Comparison of ENCODE assay signal across 8 mouse cellular contexts in the genomic region with DNA sequence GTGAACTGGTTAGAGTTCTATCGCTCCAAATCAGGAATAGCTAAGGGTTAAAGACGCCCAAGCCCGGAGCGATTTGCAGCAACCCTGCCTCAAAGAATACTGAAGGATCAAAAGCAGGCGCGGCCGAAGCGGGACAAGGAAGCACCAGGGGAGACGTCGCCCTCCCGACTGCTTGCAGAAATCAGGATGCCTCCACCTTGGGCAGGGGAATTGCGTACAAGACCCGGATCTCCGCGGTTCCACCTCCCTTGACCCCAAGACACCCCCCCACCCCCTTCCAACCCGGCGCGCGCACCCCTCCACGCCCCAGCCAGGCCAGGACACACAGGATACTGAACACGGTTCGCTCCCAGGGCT. TPM values are rescaled to one million over a fixed set of nuclear protein-coding genes. Genes with fewer than 3 reads are reported as not detected.
DNase-seq lines count a peak whose midpoint lies in the region; ATAC-seq lines count a peak whose summit lies in the region.

No protein-coding gene starts in this region.

- peak overlapping the region; percentile 88 for H3K27ac ChIP-seq in hindbrain, embryonic 16.5 days (ENCODE audit: low read depth, low read length)
- peak overlapping the region; percentile 85 for H3K27ac ChIP-seq in midbrain, embryonic 16.5 days (ENCODE audit: low read length)

- DNase-seq in cerebellum, postnatal 10 days: no peak
- DNase-seq in ovary, postnatal 10 days (ENCODE audit: low spot score): peak; percentile 36
- no peak for DNase-seq in ovary, postnatal 36 days (ENCODE audit: low spot score)
- DNase-seq in cerebellum, postnatal 4 days (ENCODE audit: low spot score in 2 of 2): no peak
- no peak for DNase-seq in gastrocnemius, adult 18-20 months (ENCODE audit: low spot score)

- WGBS in hindbrain, embryonic 16.5 days: under 1% methylated on average over 21 of the region's 22 CpGs
- 0% methylated on average over 17 of the region's 22 CpGs for WGBS in midbrain, embryonic 16.5 days

- peak overlapping the region; percentile 85 for H3K9ac ChIP-seq in hindbrain, embryonic 16.5 days (ENCODE audit: low read depth, low read length)
- H3K9ac ChIP-seq in midbrain, embryonic 16.5 days (ENCODE audit: low read depth, low read length): peak overlapping the region; percentile 84

- H3K36me3 ChIP-seq in hindbrain, embryonic 16.5 days (ENCODE audit: control insufficient read depth, insufficient read depth, low read length): no peaks in the 10 kb centered on the region
- no peaks in the 10 kb centered on the region for H3K36me3 ChIP-seq in midbrain, embryonic 16.5 days (ENCODE audit: control insufficient read depth, insufficient read depth, low read length)

- H3K4me1 ChIP-seq in hindbrain, embryonic 16.5 days (ENCODE audit: control insufficient read depth, insufficient read depth, low read depth, low read length): peaks cover 13% of the 10 kb centered on the region
- H3K4me1 ChIP-seq in midbrain, embryonic 16.5 days (ENCODE audit: control insufficient read depth, insufficient read depth, low read length): peaks cover 23% of the 10 kb centered on the region

- H3K4me3 ChIP-seq in hindbrain, embryonic 16.5 days (ENCODE audit: low read length): peak overlapping the region; percentile 74
- peak overlapping the region; percentile 75 for H3K4me3 ChIP-seq in midbrain, embryonic 16.5 days (ENCODE audit: low read depth, low read length)

- H3K9me3 ChIP-seq in hindbrain, embryonic 16.5 days (ENCODE audit: control insufficient read depth, low read length): no peaks in the 10 kb centered on the region
- H3K9me3 ChIP-seq in midbrain, embryonic 16.5 days (replicated peaks; ENCODE audit: control insufficient read depth, low read length, poor library complexity, severe bottlenecking): no peaks in the 10 kb centered on the region

- peak overlapping the region; percentile 62 for H3K4me2 ChIP-seq in hindbrain, embryonic 16.5 days (ENCODE audit: low read length)
- H3K4me2 ChIP-seq in midbrain, embryonic 16.5 days (ENCODE audit: low read length): peak overlapping the region; percentile 59

- H3K27me3 ChIP-seq in hindbrain, embryonic 16.5 days (replicated peaks; ENCODE audit: control insufficient read depth, insufficient read depth, low read length): no peaks in the 10 kb centered on the region
- no peaks in the 10 kb centered on the region for H3K27me3 ChIP-seq in midbrain, embryonic 16.5 days (ENCODE audit: control insufficient read depth, insufficient read depth, low read depth, low read length)

- peak; percentile 16; the same call in 1 of the 2 replicates for ATAC-seq in cerebellum, adult (ENCODE audit: insufficient number of reproducible peaks, low FRiP score, low TSS enrichment)
- ATAC-seq in hindbrain, embryonic 16.5 days: no peak
- ATAC-seq in midbrain, embryonic 16.5 days: peak; percentile 69

RNA-seq across cellular contexts. Expression of a gene that starts 0.4 kb away (rescaled TPM):
- 198 and 213 TPM in 2 replicates for polyA plus RNA-seq in hindbrain, embryonic 16.5 days (2015; fragmentation: Nextera tagmentation; extraction: Ambion mirVana)
- polyA plus RNA-seq in midbrain, embryonic 16.5 days (2015; fragmentation: Nextera tagmentation; extraction: Ambion mirVana): 202 and 208 TPM in 2 replicates
- total RNA-seq in gastrocnemius, adult 18-20 months (2021): 10 to 100 TPM; 15.8 TPM

RNA-seq across cellular contexts. Expression of a gene that starts 39.7 kb away (rescaled TPM):
- 73.4 and 81.1 TPM in 2 replicates for polyA plus RNA-seq in hindbrain, embryonic 16.5 days (2015; fragmentation: Nextera tagmentation; extraction: Ambion mirVana)
- 82.1 and 84.0 TPM in 2 replicates for polyA plus RNA-seq in midbrain, embryonic 16.5 days (2015; fragmentation: Nextera tagmentation; extraction: Ambion mirVana)
- total RNA-seq in gastrocnemius, adult 18-20 months (2021): 10 to 100 TPM; 17.1 to 18.5 TPM
